Mouse (Mus musculus) neural tube, embryonic 14.5 days (tissue): ENCODE measurements around the gene Tmem258. TPM values are rescaled to one million over a fixed set of nuclear protein-coding genes. Genes with fewer than 3 reads are reported as not detected.

Source experiments
- ATAC-seq: fragments of 200-750 bp; cut with Nextera tagmentation; 2 replicates; pipeline ENCODE4 v1.8.0; 2017; ENCODE audit warnings: low read depth, mild to moderate bottlenecking, moderate TSS enrichment, moderate library complexity
- H3K27ac ChIP-seq: fragments of 300-500 bp; sonication (generic); 2 replicates; pipeline ENCODE4 v1.5.1; 2014; ENCODE audit warnings: low read depth, mild to moderate bottlenecking, control low read depth, low read length, moderate library complexity, mixed read lengths
- H3K27me3 ChIP-seq: fragments of 300-500 bp; sonication (generic); 2 replicates; pipeline ENCODE4 v1.6.1; 2014; ENCODE audit warnings: low read length; ENCODE audit not compliant: control insufficient read depth, insufficient read depth
- H3K36me3 ChIP-seq: fragments of 300-500 bp; sonication (generic); 2 replicates; pipeline ENCODE4 v1.6.1; 2014; ENCODE audit warnings: low read length, mixed read lengths; ENCODE audit not compliant: control insufficient read depth, insufficient read depth
- H3K4me1 ChIP-seq: fragments of 300-500 bp; sonication (generic); 2 replicates; pipeline ENCODE4 v1.6.1; 2014; ENCODE audit warnings: low read length; ENCODE audit not compliant: control insufficient read depth, insufficient read depth
- H3K4me2 ChIP-seq: fragments of 300-500 bp; sonication (generic); 2 replicates; pipeline ENCODE4 v1.6.1; 2014; ENCODE audit warnings: mild to moderate bottlenecking, low read depth, low read length, control low read depth
- H3K4me3 ChIP-seq: fragments of 300-500 bp; sonication (generic); 2 replicates; pipeline ENCODE4 v1.5.1; 2014; ENCODE audit warnings: low read depth, low read length, control low read depth, mixed read lengths
- H3K9ac ChIP-seq: fragments of 300-500 bp; sonication (generic); replicated peaks from 2 replicates; pipeline ENCODE4 v1.6.1; 2014; ENCODE audit warnings: low read depth, mild to moderate bottlenecking, control low read depth, low read length, mixed read lengths
- H3K9me3 ChIP-seq: fragments of 300-500 bp; sonication (generic); 2 replicates; pipeline ENCODE4 v1.6.1; 2016; ENCODE audit warnings: low read length; ENCODE audit not compliant: control insufficient read depth
- WGBS: fragments of 180-500 bp; shearing (Covaris S2); extraction: QIAGEN DNeasy Blood & Tissue Kit; methylation state at CpG from one replicate; pipeline ENCODE4 v1.1.7; 2014; 5-methylcytosine and 5-hydroxymethylcytosine counted together
- polyA plus RNA-seq: library from polyadenylated mRNA; unstranded; fragments of >200 nt; fragmentation: Nextera tagmentation; extraction: Ambion mirVana; gene quantifications from 2 replicates; pipeline ENCODE4 v1.2.1, GENCODE M21; 2014

The Tmem258 gene
- polyA plus RNA-seq, 1 experiment from 2014 or later, result 349 TPM

DNA sequence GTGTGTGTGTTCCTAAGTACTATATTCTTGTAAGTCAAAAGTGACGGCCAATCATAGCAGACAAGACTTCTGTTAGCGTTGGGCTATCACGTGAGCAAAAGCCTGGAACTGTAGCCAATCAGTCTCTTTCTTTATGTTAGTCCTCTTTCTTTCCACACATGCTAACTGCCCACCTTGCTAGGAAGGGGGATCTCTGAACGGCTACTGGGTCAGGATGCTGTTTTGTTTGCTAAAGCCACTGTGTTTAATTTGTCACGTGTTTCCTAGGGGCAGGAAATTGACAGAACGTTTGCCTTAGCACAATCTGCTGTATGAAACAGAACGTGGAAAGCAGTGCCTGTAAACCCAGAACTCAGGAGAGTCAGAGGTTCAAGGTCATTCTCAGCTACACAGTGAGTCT lies 21.7 kb upstream of the Tmem258 start:
- WGBS, result 34% methylated on average over 7 of the region's 7 CpGs
- peak overlapping the region; percentile 85 for H3K4me2 ChIP-seq
- H3K9ac ChIP-seq, result peak overlapping the region; percentile 17; the same call in 1 of the 2 replicates
- H3K9me3 ChIP-seq, result no peaks in the 10 kb centered on the region
- H3K4me1 ChIP-seq, result peaks cover 21% of the 10 kb centered on the region
- no peaks in the 10 kb centered on the region for H3K27me3 ChIP-seq
- peak overlapping the region; percentile 92 for H3K4me3 ChIP-seq
- peak overlapping the region; percentile 25 for H3K27ac ChIP-seq
- ATAC-seq, result 0 out of 2 replicates have a peak, but pooled peaks have one; percentile 7
- peaks cover 16% of the 10 kb centered on the region for H3K36me3 ChIP-seq

DNA sequence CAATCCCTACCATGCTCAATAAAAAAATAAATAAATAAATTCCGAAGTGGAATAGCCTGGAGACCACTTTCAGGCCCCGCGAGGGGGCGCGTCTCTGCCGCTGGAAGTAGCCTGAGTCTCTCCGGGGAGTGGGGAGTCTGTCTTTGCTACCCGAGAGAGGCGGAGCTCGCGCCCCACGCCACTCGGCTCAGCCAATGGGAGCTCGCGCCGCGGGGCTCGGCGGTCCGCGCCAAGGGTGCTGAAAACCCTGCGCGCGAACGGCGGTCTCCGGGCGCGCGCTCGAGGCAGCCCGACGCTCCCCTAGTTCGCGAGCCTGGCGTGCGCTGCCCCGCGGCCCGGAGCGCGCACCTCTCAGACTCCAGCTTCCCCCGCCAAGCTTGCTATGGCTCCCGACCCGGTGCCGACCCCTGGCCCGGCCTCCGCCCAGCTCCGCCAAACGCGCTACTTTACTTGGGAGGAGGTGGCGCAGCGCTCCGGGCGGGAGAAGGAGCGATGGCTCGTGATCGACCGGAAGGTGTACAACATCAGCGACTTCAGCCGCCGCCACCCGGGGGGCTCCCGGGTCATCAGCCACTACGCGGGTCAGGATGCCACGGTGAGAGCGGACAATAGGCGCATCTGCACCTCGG lies 21.0 kb upstream of the Tmem258 start, which contains the start of gene Fads1:
Gene Fads1 (plus strand): TSS at position 219 of the 629 bp plus-strand sequence.
- Histone ChIP-seq H3K27me3 (no peaks in the 10 kb centered on the region), H3K9ac (peak within 1 kb of the TSS; percentile 95), H3K36me3 (peaks cover 19% of the 10 kb centered on the region), H3K4me2 (peak within 1 kb of the TSS; percentile 85), H3K4me3 (peak within 1 kb of the TSS; percentile 92), H3K27ac (peak within 1 kb of the TSS; percentile 97), H3K4me1 (peaks cover 21% of the 10 kb centered on the region), H3K9me3 (no peaks in the 10 kb centered on the region)
- under 1% methylated on average over 70 of the region's 70 CpGs for WGBS
- ATAC-seq, result peak; percentile 96

DNA sequence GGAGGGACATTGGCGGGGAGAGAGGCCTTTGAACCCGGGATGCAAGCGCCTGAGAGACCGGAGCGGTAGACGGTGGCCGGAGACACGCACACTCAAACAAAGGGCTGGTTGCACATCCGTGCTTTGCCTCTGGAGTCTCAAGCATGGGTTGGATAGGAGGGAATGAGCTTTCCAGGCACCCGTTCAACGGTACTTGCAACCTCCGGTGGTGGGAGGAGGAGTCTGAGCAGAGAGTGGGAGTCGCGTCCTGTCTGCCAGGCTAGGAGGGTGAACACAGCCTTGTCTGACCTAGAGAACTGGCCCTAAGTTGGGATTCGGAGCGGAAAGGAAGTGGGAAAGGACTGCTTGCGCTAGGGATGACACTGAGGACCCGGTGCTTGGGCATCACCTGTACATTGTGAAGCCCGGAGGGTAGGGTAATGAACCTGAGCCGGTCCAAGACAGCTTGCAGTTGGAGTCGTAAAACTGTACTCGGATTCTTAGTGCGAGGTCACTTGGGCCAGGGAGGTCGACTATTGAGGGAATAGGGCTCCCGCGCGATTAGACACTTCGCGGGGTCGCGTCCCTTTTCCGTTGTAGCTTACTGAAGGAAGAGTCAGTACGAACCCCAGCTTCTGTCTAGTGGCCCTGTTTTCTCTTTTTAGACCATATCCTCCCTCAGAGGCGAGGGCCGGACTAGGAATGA lies 20.4 kb upstream of the Tmem258 start:
- H3K4me1 ChIP-seq, result peaks cover 21% of the 10 kb centered on the region
- H3K9me3 ChIP-seq, result no peaks in the 10 kb centered on the region
- H3K27me3 ChIP-seq, result no peaks in the 10 kb centered on the region
- peak overlapping the region; percentile 92 for H3K4me3 ChIP-seq
- peaks cover 25% of the 10 kb centered on the region for H3K36me3 ChIP-seq
- ATAC-seq, result peak; percentile 85
- H3K27ac ChIP-seq, result peak overlapping the region; percentile 97
- H3K9ac ChIP-seq, result peak overlapping the region; percentile 95
- under 1% methylated on average over 35 of the region's 35 CpGs for WGBS
- peak overlapping the region; percentile 85 for H3K4me2 ChIP-seq

DNA sequence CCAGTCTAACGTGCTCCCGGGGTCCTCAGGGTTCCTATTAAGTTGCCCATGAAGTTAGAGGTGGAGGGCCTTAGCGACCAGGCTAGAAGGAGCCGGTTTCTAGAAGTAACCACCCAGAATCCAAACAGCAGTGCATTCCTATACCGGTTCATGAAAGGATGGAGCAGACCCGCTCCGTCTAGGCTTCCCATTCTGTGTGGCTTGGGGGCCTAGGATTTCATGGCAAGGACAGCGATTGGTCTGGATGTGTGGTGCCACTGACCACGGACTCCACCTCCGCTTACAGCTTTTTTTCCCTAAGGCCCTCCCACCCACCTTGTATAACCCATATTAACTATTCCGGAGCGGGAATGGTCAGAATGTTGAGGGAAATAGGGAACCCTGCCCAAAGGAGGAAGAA lies 19.7 kb upstream of the Tmem258 start:
- Histone ChIP-seq H3K4me2 (peak overlapping the region; percentile 85), H3K27ac (peak overlapping the region; percentile 97), H3K4me3 (peak overlapping the region; percentile 92), H3K36me3 (peaks cover 31% of the 10 kb centered on the region), H3K4me1 (peaks cover 21% of the 10 kb centered on the region), H3K9me3 (no peaks in the 10 kb centered on the region), H3K9ac (peak overlapping the region; percentile 95), H3K27me3 (no peaks in the 10 kb centered on the region)
- peak; percentile 13; the same call in 1 of the 2 replicates for ATAC-seq
- WGBS, result 7% methylated on average over 12 of the region's 12 CpGs

DNA sequence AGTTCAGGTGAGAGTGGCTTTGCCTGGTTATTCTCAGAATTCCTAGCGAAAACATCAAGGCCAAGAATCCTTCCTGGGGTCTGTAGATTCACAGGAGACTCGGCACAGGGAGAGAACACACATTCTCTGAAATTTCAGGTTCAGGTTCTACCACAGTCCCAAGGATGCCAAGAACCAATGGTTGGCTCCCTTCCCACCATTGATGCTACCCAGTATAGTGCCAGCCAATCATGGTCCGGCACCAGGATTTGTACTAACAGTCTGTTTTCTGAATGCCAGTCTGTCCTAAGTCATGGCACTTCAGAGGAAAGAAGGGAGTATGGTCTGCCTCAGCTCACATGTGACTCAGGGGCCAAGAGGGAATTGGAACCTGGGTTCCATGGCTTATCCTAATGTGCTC lies 17.9 kb upstream of the Tmem258 start:
- Histone ChIP-seq H3K9ac (no peak overlapping the region), H3K36me3 (peaks cover 47% of the 10 kb centered on the region), H3K4me1 (peaks cover 21% of the 10 kb centered on the region), H3K27ac (no peak overlapping the region), H3K4me2 (no peak overlapping the region), H3K4me3 (no peak overlapping the region), H3K27me3 (no peaks in the 10 kb centered on the region), H3K9me3 (no peaks in the 10 kb centered on the region)
- 91% methylated on average over 3 of the region's 3 CpGs for WGBS
- no peak for ATAC-seq

DNA sequence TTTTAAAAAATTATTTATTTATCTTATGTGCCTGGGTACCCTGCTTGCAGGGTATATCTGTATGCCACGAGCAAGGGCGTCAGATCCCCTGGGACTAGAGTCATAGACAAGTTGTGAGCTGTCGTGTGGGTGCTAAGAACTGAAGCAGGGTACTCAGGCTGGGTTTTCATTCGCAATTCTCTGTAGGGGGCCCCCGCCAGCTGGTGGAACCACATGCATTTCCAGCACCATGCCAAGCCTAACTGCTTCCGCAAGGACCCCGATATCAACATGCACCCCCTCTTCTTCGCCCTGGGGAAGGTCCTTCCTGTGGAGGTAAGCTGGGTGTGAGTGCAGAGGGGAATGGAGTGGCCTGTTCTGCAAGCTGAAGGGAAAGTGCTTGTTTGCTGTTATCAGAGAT lies 17.2 kb upstream of the Tmem258 start:
- H3K4me3 ChIP-seq, result no peak overlapping the region
- no peak overlapping the region for H3K27ac ChIP-seq
- H3K4me2 ChIP-seq, result no peak overlapping the region
- peaks cover 21% of the 10 kb centered on the region for H3K4me1 ChIP-seq
- no peak overlapping the region for H3K9ac ChIP-seq
- H3K27me3 ChIP-seq, result no peaks in the 10 kb centered on the region
- H3K9me3 ChIP-seq, result no peaks in the 10 kb centered on the region
- no peak for ATAC-seq
- WGBS, result 96% methylated on average over 8 of the region's 8 CpGs
- peaks cover 52% of the 10 kb centered on the region for H3K36me3 ChIP-seq

DNA sequence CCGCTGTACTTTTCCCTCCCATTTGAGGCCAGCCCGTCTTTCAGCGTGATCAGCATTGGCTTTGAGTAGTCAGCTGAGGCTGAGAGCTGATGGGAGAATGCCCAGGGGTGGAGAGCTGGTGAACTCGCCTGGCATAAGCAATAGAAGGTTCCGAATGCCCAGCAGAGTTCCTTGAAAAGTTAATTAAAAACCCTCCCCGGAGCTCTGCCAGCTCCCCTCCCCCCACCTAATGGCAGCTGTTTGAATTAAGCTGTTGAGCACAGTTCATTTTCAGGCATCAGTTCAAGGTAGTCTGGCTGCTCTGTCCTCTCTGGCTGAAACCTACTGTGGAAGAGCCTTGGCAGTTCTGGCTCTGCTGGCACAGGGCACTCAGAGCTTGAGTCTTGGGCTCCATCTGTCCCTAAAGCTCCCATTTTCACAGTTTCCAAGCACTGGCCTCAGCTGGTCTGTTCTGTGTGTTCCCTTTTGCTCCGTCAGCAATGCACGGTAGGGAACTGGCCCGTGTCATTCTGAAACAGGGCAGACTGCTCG lies 15.5 kb upstream of the Tmem258 start:
- Histone ChIP-seq H3K4me3 (no peak overlapping the region), H3K36me3 (peaks cover 68% of the 10 kb centered on the region), H3K27ac (peak overlapping the region; percentile 10; the same call in 1 of the 2 replicates), H3K9ac (no peak overlapping the region), H3K4me2 (no peak overlapping the region), H3K27me3 (no peaks in the 10 kb centered on the region), H3K9me3 (no peaks in the 10 kb centered on the region), H3K4me1 (peaks cover 17% of the 10 kb centered on the region)
- peak; percentile 25; the same call in 1 of the 2 replicates for ATAC-seq
- 57% methylated on average over 10 of the region's 10 CpGs for WGBS

DNA sequence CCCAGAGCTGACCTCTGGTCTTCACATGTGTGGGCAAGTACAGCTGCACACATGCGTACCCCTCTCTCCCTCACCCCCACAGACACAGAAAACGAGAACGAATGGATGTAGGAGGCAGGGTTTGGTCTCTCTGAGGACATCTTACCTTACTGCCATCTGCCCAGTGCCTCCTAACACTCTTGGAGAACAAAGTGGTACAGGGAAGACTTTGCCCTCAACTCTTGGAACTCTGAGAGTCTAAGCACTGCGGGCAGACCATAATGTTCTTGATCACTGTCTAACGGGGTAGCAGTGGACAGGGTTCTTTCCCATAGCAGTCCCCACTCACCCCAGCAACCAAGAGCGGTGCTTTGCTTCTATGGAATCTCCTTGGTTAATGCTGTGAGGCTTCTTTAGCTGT lies 14.8 kb upstream of the Tmem258 start:
- Histone ChIP-seq H3K27ac (no peak overlapping the region; the same call in 1 of the 2 replicates), H3K4me3 (no peak overlapping the region), H3K4me2 (no peak overlapping the region), H3K4me1 (peaks cover 17% of the 10 kb centered on the region), H3K27me3 (no peaks in the 10 kb centered on the region), H3K36me3 (peaks cover 75% of the 10 kb centered on the region), H3K9me3 (no peaks in the 10 kb centered on the region), H3K9ac (no peak overlapping the region)
- 92% methylated on average over 6 of the region's 6 CpGs for WGBS
- no peak for ATAC-seq

DNA sequence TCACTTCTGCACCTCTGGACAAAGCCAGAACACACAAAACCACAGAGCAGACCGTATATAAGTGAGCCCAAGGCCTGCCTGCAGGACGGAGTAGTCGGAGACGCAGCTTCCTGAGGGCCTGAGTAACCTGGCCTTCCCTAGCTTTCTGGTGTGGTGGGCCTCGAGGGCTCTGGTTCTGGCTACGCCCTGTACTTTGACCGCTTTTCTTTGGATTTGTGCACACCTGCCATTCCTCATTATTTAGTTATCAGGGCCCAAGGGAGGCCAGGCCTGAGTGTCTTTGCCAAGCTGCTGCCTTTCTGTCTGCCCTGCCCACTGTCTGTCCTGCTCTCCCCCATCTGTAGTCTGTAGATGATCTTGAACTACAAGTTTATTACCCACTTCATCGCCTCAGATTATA lies 13.9 kb upstream of the Tmem258 start:
- no peak overlapping the region for H3K27ac ChIP-seq
- no peak overlapping the region for H3K9ac ChIP-seq
- H3K36me3 ChIP-seq, result peaks cover 83% of the 10 kb centered on the region
- no peak for ATAC-seq
- H3K27me3 ChIP-seq, result no peaks in the 10 kb centered on the region
- H3K9me3 ChIP-seq, result no peaks in the 10 kb centered on the region
- 91% methylated on average over 8 of the region's 8 CpGs for WGBS
- peaks cover 7% of the 10 kb centered on the region for H3K4me1 ChIP-seq
- H3K4me3 ChIP-seq, result no peak overlapping the region
- no peak overlapping the region for H3K4me2 ChIP-seq
